Mouse (Mus musculus) retina, postnatal 7 days (tissue): ENCODE measurements around the gene Lrig3.

Source experiments
- DNase-seq: peaks from one replicate; pipeline ENCODE4 v3.0.0-alpha.2; 2012; ENCODE audit warnings: low read depth, low spot score

Gene Lrig3

GRCm38 (mm10) chr10:125964709-125965108 lies 1.3 kb upstream of the Lrig3 start:
- no peak for DNase-seq

DNA sequence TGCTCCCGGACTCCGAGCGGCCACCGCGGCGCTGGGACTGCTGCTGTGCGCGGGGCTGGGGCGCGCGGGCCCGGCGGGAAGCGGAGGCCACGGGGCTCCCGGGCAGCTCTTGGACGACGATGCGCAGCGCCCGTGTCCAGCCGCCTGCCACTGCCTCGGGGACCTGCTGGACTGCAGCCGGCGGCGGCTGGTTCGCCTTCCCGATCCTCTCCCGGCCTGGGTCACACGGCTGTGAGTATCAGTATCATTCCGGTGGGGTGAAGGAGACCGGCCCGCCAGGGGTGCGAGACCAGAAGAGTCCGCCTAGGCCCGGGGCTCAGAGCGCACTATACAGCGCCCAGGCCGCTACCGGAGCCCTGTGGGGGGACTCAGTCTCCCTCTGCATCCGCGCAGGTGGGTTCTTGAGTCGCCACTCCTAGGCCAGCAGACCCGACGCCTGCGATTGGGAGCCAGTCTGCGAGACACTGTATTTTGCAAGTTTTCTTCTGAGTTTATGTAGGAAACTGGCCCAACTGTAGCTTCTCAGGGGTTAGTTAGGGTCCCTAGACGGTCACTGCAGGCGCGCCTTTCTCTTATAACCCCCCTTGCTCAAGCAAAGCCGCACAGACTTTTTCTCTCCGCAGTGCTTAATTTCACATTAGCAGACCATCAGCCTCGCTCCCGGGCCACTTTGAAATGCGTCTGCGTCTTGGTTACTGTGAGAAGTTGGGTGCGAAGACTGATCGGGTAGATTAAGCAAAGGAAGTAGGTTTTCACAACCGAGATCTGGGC lies 698 bp downstream of the Lrig3 start:
- no peak for DNase-seq

- DNase-seq, result no peak
These were observed 1.6 kb downstream of the Lrig3 start for GRCm38 (mm10) chr10:125967436-125968160.

DNA sequence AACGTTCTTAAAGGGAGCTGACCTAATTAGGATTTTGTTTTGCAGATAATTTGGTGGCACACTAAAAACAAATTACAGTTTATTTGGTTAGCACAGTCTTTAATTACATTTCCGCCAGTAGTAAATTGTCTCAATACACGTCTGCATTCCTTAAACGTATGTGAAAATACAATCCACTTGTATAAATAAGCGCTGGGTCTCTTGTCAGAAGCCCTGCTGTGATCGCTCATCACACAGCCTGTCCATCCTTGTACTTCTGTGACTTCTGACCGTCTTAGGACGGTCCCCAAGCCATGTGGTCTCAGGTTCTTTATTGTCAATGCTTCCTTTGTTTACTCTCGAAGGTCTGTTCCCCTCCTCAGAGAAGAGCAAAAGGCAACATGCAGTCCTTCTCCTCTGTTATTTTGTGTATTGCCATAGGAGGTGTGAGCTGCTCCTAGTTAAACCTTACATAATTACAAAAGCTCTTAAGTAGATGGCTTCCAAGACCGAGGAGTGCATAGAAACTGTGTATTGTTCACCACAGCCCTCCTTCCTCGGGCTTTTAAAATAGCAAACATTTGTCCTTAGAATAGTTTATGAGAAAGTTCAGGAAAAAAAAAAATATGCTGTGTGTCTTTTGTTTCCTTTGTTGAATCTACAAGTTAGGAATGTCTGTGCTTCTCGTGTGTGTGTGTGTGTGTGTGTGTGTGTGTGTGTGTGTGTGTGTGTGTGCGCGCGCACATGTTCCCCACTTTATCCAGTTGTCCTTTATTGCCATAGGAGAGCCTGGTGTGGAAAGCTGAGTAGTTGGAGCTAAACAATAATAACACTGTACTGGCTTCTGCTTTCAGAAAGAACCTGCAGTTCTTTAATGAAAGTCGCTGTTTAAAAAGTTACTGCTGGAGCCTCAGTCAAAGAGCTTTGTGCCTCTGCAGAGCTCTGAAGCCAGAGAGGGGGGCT lies 2.5 kb downstream of the Lrig3 start:
- DNase-seq, result no peak

GRCm38 (mm10) chr10:125969133-125969490 lies 3.1 kb downstream of the Lrig3 start:
- no peak for DNase-seq

DNA sequence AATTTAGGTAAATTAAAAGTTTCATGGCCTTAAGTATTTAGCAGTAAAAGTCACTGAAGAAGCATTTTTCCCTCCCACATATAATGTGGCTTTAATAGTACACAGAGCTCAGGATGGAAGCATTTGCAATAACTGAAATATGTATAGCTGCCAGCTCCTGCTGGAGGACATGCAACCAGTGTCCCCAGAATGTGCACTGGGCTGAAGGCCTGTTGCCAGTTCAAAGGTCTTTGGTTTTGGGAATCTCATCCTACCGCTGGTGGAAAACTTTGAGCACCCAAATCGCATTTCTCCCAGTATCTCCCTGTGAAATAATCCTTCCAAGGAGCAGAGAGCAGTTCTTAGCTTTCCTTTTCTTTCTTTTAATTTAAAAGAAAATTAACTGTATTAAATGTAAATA lies 4.1 kb downstream of the Lrig3 start:
- no peak for DNase-seq

- DNase-seq, result no peak
These were observed 4.5 kb downstream of the Lrig3 start for GRCm38 (mm10) chr10:125970500-125970899.

DNA sequence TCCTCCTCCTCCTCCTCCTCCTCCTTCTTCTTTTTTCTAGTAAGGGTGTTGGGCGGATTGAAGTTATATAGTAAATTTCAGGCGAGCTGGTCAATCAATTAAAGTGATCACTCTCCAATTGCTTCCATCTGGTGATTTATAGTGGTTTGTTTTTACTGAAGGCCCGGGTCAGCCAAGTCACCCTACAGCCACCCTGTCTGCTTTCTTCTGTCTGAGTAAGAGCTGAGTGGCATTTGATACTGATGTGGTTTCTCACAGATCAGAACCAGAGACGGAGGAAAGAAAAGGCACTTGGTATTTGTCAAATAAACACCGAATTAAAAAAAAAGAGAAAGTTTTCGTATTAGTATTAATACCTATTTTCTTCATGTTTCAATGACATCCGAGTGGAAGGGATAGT lies 7.8 kb downstream of the Lrig3 start:
- DNase-seq, result no peak

DNA sequence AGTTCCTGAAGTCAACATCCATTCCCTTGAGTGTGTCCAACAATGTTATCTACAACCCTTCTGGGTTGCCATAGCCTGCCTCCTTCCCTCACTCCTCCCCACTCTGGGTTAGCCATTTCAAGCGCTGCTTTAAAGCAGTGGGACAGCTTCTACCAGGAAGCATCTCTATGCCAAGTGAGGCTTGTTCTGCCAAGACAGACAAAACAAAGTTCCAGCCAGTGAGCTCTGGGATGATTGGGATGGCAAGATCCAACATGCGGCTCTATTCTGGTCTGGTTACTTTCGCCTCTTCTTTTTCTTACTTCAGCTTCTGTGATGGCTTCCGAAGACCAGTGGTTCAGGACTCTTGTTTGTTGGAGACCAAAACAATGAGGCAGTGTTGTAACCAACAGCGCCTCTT lies 16.0 kb downstream of the Lrig3 start:
- DNase-seq, result no peak

GRCm38 (mm10) chr10:125984473-125985035 lies 18.6 kb downstream of the Lrig3 start:
- no peak for DNase-seq

GRCm38 (mm10) chr10:125985795-125986194 lies 19.8 kb downstream of the Lrig3 start:
- no peak for DNase-seq

- DNase-seq, result no peak
These were observed 20.5 kb downstream of the Lrig3 start for GRCm38 (mm10) chr10:125986443-125986842.

- no peak for DNase-seq
These were observed 21.3 kb downstream of the Lrig3 start for GRCm38 (mm10) chr10:125987307-125987706.

DNA sequence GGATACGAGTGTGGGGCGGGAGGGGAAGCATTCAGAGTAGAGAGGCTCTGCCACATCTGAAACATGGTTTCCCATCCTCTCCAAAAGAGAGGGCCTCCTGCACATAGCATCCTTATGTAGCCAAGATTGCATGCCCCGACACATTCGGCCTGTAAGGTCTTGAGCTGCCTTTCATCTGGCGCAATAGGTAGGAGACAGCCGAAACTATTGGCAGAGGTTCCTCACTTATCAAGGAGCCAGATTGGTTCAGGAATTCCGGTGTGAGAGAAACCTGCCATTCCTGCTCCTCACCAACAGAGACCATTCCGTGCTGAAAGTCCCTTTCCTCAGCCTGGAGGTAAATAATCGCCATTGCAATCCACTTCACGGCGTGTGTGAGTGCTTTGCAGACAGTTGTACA lies 22.1 kb downstream of the Lrig3 start:
- no peak for DNase-seq

DNA sequence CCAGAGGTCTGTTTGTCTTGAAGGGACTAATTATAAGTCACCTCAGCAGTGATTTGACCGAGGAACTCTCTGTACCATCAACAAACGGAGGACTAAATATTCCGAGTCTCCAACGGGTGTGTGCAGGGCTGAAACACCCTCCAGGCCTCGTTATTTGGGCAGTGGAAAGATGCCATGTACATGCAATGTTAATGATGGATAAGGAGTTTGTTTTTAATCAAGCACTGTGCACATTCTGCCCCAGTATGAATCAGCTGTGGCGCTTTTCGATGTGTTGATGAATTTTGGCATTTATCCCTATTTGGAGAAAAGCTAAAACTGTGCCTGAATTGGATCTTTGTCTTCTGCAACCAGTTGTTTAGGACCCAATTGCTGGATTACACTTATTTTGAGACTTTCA lies 23.9 kb downstream of the Lrig3 start:
- DNase-seq, result no peak

DNA sequence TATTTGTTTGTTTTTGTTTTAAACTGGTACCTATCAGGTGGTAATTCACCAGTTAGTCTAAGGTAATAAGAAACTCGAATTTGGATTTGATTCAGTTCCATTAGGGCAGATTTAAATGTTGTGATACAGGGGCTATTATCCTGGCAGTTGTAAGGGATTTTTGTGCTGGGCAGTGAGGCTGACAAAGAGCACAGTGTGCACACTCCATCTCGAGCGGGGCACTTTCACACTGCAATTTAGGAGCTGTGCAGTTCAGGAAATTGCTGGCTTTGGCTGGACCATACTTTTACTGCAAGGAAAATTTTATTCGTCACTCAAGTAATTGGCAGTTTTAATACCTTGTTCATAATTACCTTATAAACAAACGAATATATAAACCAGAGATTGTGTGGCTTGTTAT lies 24.4 kb downstream of the Lrig3 start:
- DNase-seq, result no peak

DNA sequence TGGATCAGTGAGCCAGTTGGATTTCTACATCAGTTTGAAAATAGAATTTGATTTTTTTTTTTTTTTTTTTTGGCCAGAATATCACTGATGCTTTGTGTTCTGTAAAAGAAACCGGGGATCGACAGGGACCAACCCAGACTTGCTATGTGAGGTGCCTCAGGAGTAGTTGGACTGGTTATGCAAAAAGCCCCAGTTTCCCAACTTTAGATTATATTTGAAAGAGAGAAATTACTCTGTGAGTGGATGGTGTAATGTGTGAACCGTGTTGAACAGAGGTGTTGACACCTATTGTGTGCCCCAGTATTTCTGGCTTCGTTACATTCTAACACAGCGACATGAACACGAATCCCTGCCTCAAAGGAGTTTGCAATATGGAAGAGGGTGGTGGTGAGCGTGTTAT lies 25.9 kb downstream of the Lrig3 start:
- no peak for DNase-seq

DNA sequence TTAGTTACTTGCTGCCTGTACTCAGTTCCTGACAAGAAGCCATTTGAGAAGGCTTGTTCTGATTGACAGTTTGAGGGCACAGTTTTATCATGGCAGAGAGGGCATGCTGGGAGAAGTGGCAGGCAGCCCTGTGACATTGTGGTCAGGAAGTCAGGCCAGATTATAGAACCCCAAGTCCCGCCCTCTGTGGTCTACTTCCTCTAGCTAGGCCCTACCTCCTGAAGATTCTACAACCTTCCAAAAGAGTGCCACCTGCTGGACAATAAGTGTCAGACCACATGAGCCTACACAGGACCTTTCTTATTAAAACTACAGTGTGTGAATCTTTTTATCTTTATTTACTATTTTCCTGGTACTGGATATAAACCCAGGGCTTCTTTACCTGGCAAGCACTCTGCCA lies 28.9 kb downstream of the Lrig3 start:
- peak; percentile 30 for DNase-seq

- no peak for DNase-seq
These were observed 29.7 kb downstream of the Lrig3 start for GRCm38 (mm10) chr10:125995701-125996100.

DNA sequence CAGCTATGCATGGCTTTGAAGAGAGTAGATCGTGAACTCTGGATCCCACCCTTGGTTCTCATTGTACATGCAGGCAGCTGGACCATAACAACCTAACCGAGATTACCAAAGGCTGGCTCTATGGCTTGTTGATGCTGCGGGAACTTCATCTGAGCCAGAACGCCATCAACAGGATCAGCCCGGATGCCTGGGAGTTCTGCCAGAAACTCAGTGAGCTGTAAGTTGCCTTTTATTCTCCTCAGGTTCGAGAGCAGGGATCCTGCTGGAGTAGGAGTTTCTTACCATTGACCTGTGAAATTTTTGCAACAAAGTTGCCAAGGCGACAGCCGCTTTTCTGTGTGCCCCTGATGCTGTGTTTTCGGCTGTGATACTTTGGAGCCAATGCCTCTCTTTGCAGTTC lies 31.0 kb downstream of the Lrig3 start:
- DNase-seq, result peak; percentile 14

- no peak for DNase-seq
These were observed 33.6 kb downstream of the Lrig3 start for GRCm38 (mm10) chr10:125999561-125999960.

DNA sequence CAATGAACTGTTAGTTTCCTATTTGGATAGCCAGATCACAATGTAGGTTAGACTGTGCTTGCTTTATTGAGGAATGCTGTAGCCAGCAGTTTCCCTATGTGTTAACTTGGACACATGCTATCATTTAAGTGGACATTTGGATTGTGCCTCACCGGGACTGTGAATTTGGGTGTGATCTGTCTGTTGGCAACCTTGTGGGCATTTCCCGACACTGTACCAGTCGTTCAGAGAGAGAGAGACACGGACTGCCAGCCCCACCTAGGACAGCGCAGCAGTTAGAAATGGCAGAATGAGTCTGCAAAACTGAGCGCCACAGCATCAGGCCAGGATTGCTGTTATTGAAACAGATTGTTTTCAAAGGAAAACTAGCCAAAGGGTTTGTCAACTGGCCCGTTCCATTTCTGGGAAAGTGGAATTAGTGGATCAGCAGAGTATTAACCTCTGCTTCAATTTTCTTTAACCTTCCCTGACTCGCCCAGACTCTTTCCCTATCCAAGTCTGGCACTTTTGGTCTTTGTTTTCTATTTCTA lies 35.0 kb downstream of the Lrig3 start:
- no peak for DNase-seq
